Mouse (Mus musculus) frontal cortex, postnatal 10 days (tissue): Measurements from ENCODE around the gene 4930564D02Rik.

Experiments
- DNase-seq, 2 experiments: peaks; one replicate each; pipeline ENCODE4 v3.0.0; 2022; ENCODE audit warnings: low spot score in 2 of 2, mixed read lengths in 1 of 2

4930564D02Rik gene

GRCm38 (mm10) chr3:105066544-105066943 lies at the start of gene 4930564D02Rik:
Gene 4930564D02Rik, plus strand, starts transcription at chr3:105066844.
- no peak for DNase-seq

- DNase-seq = no peak
These were observed 49.3 kb upstream of the 4930564D02Rik start for GRCm38 (mm10) chr3:105017314-105017713.

- DNase-seq = no peak
These were observed 48.4 kb upstream of the 4930564D02Rik start for GRCm38 (mm10) chr3:105018085-105018782.

- DNase-seq = no peak
These were observed 47.9 kb upstream of the 4930564D02Rik start for GRCm38 (mm10) chr3:105018783-105019105.

GRCm38 (mm10) chr3:105019826-105020692 lies 46.6 kb upstream of the 4930564D02Rik start:
- DNase-seq = no peak

GRCm38 (mm10) chr3:105023371-105024005 lies 43.2 kb upstream of the 4930564D02Rik start:
- DNase-seq = no peak

- peak in 1 of 2 experiments; percentile 37 for DNase-seq
These were observed 30.3 kb upstream of the 4930564D02Rik start for GRCm38 (mm10) chr3:105036281-105036847.

GRCm38 (mm10) chr3:105037240-105037770 lies 29.3 kb upstream of the 4930564D02Rik start:
- no peak for DNase-seq

- no peak for DNase-seq
These were observed 26.6 kb upstream of the 4930564D02Rik start for GRCm38 (mm10) chr3:105040002-105040401.

- DNase-seq = no peak
These were observed 25.5 kb upstream of the 4930564D02Rik start for GRCm38 (mm10) chr3:105040983-105041625.

- no peak for DNase-seq
These were observed 22.9 kb upstream of the 4930564D02Rik start for GRCm38 (mm10) chr3:105043746-105044145.

- no peak for DNase-seq
These were observed 19.8 kb upstream of the 4930564D02Rik start for GRCm38 (mm10) chr3:105046870-105047269.

GRCm38 (mm10) chr3:105047616-105048015 lies 19.0 kb upstream of the 4930564D02Rik start:
- peak; percentile 29 to 39 for DNase-seq

GRCm38 (mm10) chr3:105049848-105050247 lies 16.8 kb upstream of the 4930564D02Rik start:
- no peak for DNase-seq

- no peak for DNase-seq
These were observed 15.5 kb upstream of the 4930564D02Rik start for GRCm38 (mm10) chr3:105051103-105051502.

GRCm38 (mm10) chr3:105052171-105052936 lies 14.3 kb upstream of the 4930564D02Rik start:
- DNase-seq = no peak

- peak; percentile 97 to 99 for DNase-seq
These were observed 13.5 kb upstream of the 4930564D02Rik start, which contains the start of gene Cttnbp2nl for GRCm38 (mm10) chr3:105052937-105053697. Gene Cttnbp2nl, minus strand, starts transcription at chr3:105053146.

GRCm38 (mm10) chr3:105053698-105054001 lies 13.0 kb upstream of the 4930564D02Rik start:
- DNase-seq = no peak

GRCm38 (mm10) chr3:105054952-105055351 lies 11.7 kb upstream of the 4930564D02Rik start:
- DNase-seq = no peak

GRCm38 (mm10) chr3:105055666-105056065 lies 11.0 kb upstream of the 4930564D02Rik start:
- no peak for DNase-seq
